Mouse (Mus musculus) liver, embryonic 11.5 days (tissue): ENCODE results near the gene 2210408I21Rik. TPM values are rescaled to one million over a fixed set of nuclear protein-coding genes. Genes with fewer than 3 reads are reported as not detected.

Experiments used
- ATAC-seq: fragments of 200-750 bp; cut with Nextera tagmentation; replicated peaks from 2 replicates; pipeline ENCODE4 v1.8.0; 2017; ENCODE audit warnings: moderate number of reproducible peaks, mild to moderate bottlenecking, moderate TSS enrichment, moderate library complexity; ENCODE audit not compliant: low FRiP score
- DNase-seq: peaks from one replicate; pipeline ENCODE4 v3.0.0-alpha.2; 2017; ENCODE audit warnings: low spot score
- H3K27ac ChIP-seq: fragments of 300-500 bp; sonication (generic); 2 replicates; pipeline ENCODE4 v1.5.1; 2014; ENCODE audit warnings: mild to moderate bottlenecking, low read depth, low read length, control low read depth
- H3K27me3 ChIP-seq: fragments of 300-500 bp; sonication (generic); replicated peaks from 2 replicates; pipeline ENCODE4 v1.6.1; 2014; ENCODE audit warnings: low read length, mixed read lengths; ENCODE audit not compliant: control insufficient read depth, insufficient read depth
- H3K36me3 ChIP-seq: fragments of 300-500 bp; sonication (generic); 2 replicates; pipeline ENCODE4 v1.6.1; 2014; ENCODE audit warnings: mild to moderate bottlenecking, low read length, moderate library complexity, mixed read lengths; ENCODE audit not compliant: control insufficient read depth, insufficient read depth
- H3K4me1 ChIP-seq: fragments of 300-500 bp; sonication (generic); replicated peaks from 2 replicates; pipeline ENCODE4 v1.6.1; 2014; ENCODE audit warnings: low read length, mixed read lengths; ENCODE audit not compliant: control insufficient read depth, insufficient read depth
- H3K4me2 ChIP-seq: fragments of 300-500 bp; sonication (generic); 2 replicates; pipeline ENCODE4 v1.6.1; 2014; ENCODE audit warnings: mild to moderate bottlenecking, control low read depth, moderate library complexity
- H3K4me3 ChIP-seq: fragments of 300-500 bp; sonication (generic); 2 replicates; pipeline ENCODE4 v1.5.1; 2014; ENCODE audit warnings: low read depth, low read length, control low read depth
- H3K9ac ChIP-seq: fragments of 300-500 bp; sonication (generic); 2 replicates; pipeline ENCODE4 v1.6.1; 2014; ENCODE audit warnings: low read depth, low read length, control low read depth
- H3K9me3 ChIP-seq: fragments of 300-500 bp; sonication (generic); 2 replicates; pipeline ENCODE4 v1.6.1; 2016; ENCODE audit warnings: low read length, inconsistent platforms, mixed read lengths; ENCODE audit not compliant: control insufficient read depth
- WGBS: fragments of 180-500 bp; shearing (Covaris S2); extraction: QIAGEN DNeasy Blood & Tissue Kit; methylation state at CpG from one replicate; pipeline ENCODE4 v1.1.7; 2014; 5-methylcytosine and 5-hydroxymethylcytosine counted together
- polyA plus RNA-seq: library from polyadenylated mRNA; unstranded; fragments of >200 nt; fragmentation: Nextera tagmentation; extraction: Ambion mirVana; gene quantifications from 2 replicates; pipeline ENCODE4 v1.2.1, GENCODE M21; 2014

Gene 2210408I21Rik
- polyA plus RNA-seq, 1 experiment from 2014 or later = 6.0 TPM

GRCm38 (mm10) chr13:77177931-77178330, 42.6 kb downstream of the 2210408I21Rik start:
- no peak overlapping the region for H3K4me3 ChIP-seq
- DNase-seq (no peak), ATAC-seq (no peak)
- H3K9ac ChIP-seq = no peak overlapping the region
- no peaks in the 10 kb centered on the region for H3K36me3 ChIP-seq
- H3K9me3 ChIP-seq = no peaks in the 10 kb centered on the region
- H3K4me2 ChIP-seq = no peak overlapping the region
- no peaks in the 10 kb centered on the region for H3K27me3 ChIP-seq
- H3K4me1 ChIP-seq = no peaks in the 10 kb centered on the region
- H3K27ac ChIP-seq = no peak overlapping the region

- Histone ChIP-seq H3K4me1 (no peaks in the 10 kb centered on the region), H3K27me3 (no peaks in the 10 kb centered on the region), H3K4me3 (no peak overlapping the region), H3K9ac (no peak overlapping the region), H3K36me3 (no peaks in the 10 kb centered on the region), H3K4me2 (no peak overlapping the region), H3K9me3 (no peaks in the 10 kb centered on the region), H3K27ac (no peak overlapping the region)
- DNase-seq = no peak
- no peak for ATAC-seq
- 91% methylated on average over 8 of the region's 8 CpGs for WGBS
Measured at GRCm38 (mm10) chr13:77190606-77191005, 55.3 kb downstream of the 2210408I21Rik start.

- WGBS = 85% methylated on average over 2 of the region's 2 CpGs
- no peak for ATAC-seq
- H3K4me3 ChIP-seq = no peak overlapping the region
Measured at GRCm38 (mm10) chr13:77192201-77192600, 56.9 kb downstream of the 2210408I21Rik start.

GRCm38 (mm10) chr13:77208764-77209418, 73.6 kb downstream of the 2210408I21Rik start:
- Histone ChIP-seq H3K9me3 (no peaks in the 10 kb centered on the region), H3K27me3 (no peaks in the 10 kb centered on the region), H3K9ac (no peak overlapping the region), H3K36me3 (no peaks in the 10 kb centered on the region), H3K4me3 (no peak overlapping the region), H3K4me2 (no peak overlapping the region), H3K27ac (no peak overlapping the region), H3K4me1 (no peaks in the 10 kb centered on the region)
- no peak for ATAC-seq
- 75% methylated on average over 7 of the region's 7 CpGs for WGBS
- DNase-seq = no peak

More at GRCm38 (mm10) chr13:77192201-77192600, 56.9 kb downstream of the 2210408I21Rik start:
- no peak overlapping the region for H3K9ac ChIP-seq
- no peaks in the 10 kb centered on the region for H3K9me3 ChIP-seq
- H3K27me3 ChIP-seq = no peaks in the 10 kb centered on the region
- no peak overlapping the region for H3K4me2 ChIP-seq
- no peak overlapping the region for H3K27ac ChIP-seq
- no peaks in the 10 kb centered on the region for H3K36me3 ChIP-seq
- DNase-seq = no peak
- H3K4me1 ChIP-seq = no peaks in the 10 kb centered on the region

- ATAC-seq (no peak), DNase-seq (no peak)
- H3K9ac ChIP-seq = no peak overlapping the region
- no peak overlapping the region for H3K4me3 ChIP-seq
- no peaks in the 10 kb centered on the region for H3K4me1 ChIP-seq
- H3K4me2 ChIP-seq = no peak overlapping the region
- no peaks in the 10 kb centered on the region for H3K36me3 ChIP-seq
- no peaks in the 10 kb centered on the region for H3K9me3 ChIP-seq
- H3K27me3 ChIP-seq = no peaks in the 10 kb centered on the region
- H3K27ac ChIP-seq = no peak overlapping the region
Measured at GRCm38 (mm10) chr13:77213196-77213595, 77.9 kb downstream of the 2210408I21Rik start.

GRCm38 (mm10) chr13:77215460-77215859, 80.1 kb downstream of the 2210408I21Rik start:
- 64% methylated on average over 2 of the region's 2 CpGs for WGBS

GRCm38 (mm10) chr13:77217672-77218280, 82.4 kb downstream of the 2210408I21Rik start:
- no peak overlapping the region for H3K9ac ChIP-seq
- 83% methylated on average over 4 of the region's 4 CpGs for WGBS
- no peak overlapping the region for H3K27ac ChIP-seq
- ATAC-seq = no peak
- no peaks in the 10 kb centered on the region for H3K27me3 ChIP-seq
- no peak overlapping the region for H3K4me2 ChIP-seq
- no peak overlapping the region for H3K4me3 ChIP-seq
- no peaks in the 10 kb centered on the region for H3K4me1 ChIP-seq
- no peaks in the 10 kb centered on the region for H3K9me3 ChIP-seq
- no peaks in the 10 kb centered on the region for H3K36me3 ChIP-seq
- no peak for DNase-seq

More at GRCm38 (mm10) chr13:77215460-77215859, 80.1 kb downstream of the 2210408I21Rik start:
- H3K4me3 ChIP-seq = no peak overlapping the region
- DNase-seq = no peak
- H3K36me3 ChIP-seq = no peaks in the 10 kb centered on the region
- H3K4me2 ChIP-seq = no peak overlapping the region
- H3K27me3 ChIP-seq = no peaks in the 10 kb centered on the region
- ATAC-seq = no peak
- no peak overlapping the region for H3K9ac ChIP-seq
- H3K4me1 ChIP-seq = no peaks in the 10 kb centered on the region
- H3K9me3 ChIP-seq = no peaks in the 10 kb centered on the region
- H3K27ac ChIP-seq = no peak overlapping the region

- WGBS = 62% methylated on average over 2 of the region's 2 CpGs
- Histone ChIP-seq H3K36me3 (no peaks in the 10 kb centered on the region), H3K27ac (no peak overlapping the region), H3K27me3 (no peaks in the 10 kb centered on the region), H3K4me1 (no peaks in the 10 kb centered on the region), H3K4me2 (no peak overlapping the region), H3K9ac (no peak overlapping the region), H3K4me3 (no peak overlapping the region), H3K9me3 (no peaks in the 10 kb centered on the region)
- DNase-seq (no peak), ATAC-seq (no peak)
Measured at GRCm38 (mm10) chr13:77221072-77221471, 85.7 kb downstream of the 2210408I21Rik start.

- no peak for DNase-seq
- Histone ChIP-seq H3K27ac (no peak overlapping the region), H3K27me3 (no peaks in the 10 kb centered on the region), H3K4me3 (no peak overlapping the region), H3K36me3 (no peaks in the 10 kb centered on the region), H3K4me2 (no peak overlapping the region), H3K4me1 (no peaks in the 10 kb centered on the region), H3K9me3 (no peaks in the 10 kb centered on the region), H3K9ac (no peak overlapping the region)
- ATAC-seq = no peak
- 86% methylated on average over 6 of the region's 6 CpGs for WGBS
Measured at GRCm38 (mm10) chr13:77256541-77256940, 121.2 kb downstream of the 2210408I21Rik start.
